Mouse (Mus musculus): ENCODE data around the gene Disc1. TPM values are rescaled to one million over a fixed set of nuclear protein-coding genes. Genes with fewer than 3 reads are reported as not detected.
A peak's percentile ranks its signal among the peaks of the same experiment; 100 is the strongest.

The Disc1 gene
- polyA plus RNA-seq, 1 experiment from 2014 or later: 1.2 TPM

DNA sequence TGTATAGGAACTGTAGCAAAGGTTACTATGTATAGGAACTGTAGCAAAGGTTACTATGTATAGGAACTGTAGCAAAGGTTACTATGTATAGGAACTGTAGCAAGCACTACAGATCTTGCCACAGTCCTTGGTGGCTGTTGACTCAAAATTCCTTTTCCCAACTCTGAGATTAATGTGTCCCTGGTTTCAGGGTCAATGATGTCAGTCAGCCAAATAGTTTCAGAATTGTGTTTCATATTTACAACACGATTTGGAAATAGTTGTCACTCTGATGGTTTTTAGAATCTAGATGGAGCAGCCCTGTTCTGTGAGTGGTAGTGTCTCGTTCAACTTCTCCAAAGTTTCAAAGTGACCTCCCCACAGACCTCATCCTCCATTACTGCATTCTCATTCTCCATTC lies 117.5 kb downstream of the Disc1 start:
- ATAC-seq (replicated peaks): no peak
- no peak overlapping the region for H3K9ac ChIP-seq (replicated peaks)
- H3K9me3 ChIP-seq: no peaks in the 10 kb centered on the region

DNA sequence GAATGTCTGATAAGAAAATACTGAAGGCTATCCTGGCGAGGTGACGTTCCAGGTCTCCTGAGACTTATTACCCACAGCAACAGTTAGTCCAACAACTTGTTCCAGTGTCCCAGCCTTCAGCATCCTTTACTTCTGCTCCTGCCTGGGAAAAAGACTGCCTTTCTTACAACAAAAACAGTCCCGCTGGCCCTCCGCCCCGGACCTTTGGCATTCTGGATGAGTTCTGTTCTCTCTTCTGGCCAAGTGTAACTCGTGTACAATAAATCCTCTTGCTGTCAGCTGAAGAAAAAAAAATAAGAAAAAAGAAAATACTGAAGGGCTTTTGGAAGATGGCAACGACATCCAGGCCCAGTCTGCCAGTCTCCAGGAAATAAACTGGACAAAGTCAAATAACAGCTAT lies 120.2 kb downstream of the Disc1 start:
- Histone ChIP-seq H3K9ac (replicated peaks) (no peak overlapping the region), H3K36me3 (no peaks in the 10 kb centered on the region), H3K27ac (replicated peaks) (no peak overlapping the region), H3K4me1 (peaks cover 7% of the 10 kb centered on the region; the same call in 1 of the 2 replicates), H3K4me2 (replicated peaks) (no peak overlapping the region), H3K9me3 (no peaks in the 10 kb centered on the region), H3K27me3 (no peaks in the 10 kb centered on the region), H3K4me3 (no peak overlapping the region)
- WGBS: 83% methylated on average over 7 of the region's 7 CpGs
- ATAC-seq (replicated peaks): no peak

More for the DNA sequence above, 117.5 kb downstream of the Disc1 start:
- no peak overlapping the region for H3K4me3 ChIP-seq
- no peaks in the 10 kb centered on the region for H3K36me3 ChIP-seq
- H3K4me2 ChIP-seq (replicated peaks): no peak overlapping the region
- whole genome bisulfite sequencing: 87% methylated on average over 2 of the region's 2 CpGs
- peaks cover 14% of the 10 kb centered on the region; the same call in 1 of the 2 replicates for H3K4me1 ChIP-seq
- no peaks in the 10 kb centered on the region for H3K27me3 ChIP-seq
- H3K27ac ChIP-seq (replicated peaks): no peak overlapping the region

DNA sequence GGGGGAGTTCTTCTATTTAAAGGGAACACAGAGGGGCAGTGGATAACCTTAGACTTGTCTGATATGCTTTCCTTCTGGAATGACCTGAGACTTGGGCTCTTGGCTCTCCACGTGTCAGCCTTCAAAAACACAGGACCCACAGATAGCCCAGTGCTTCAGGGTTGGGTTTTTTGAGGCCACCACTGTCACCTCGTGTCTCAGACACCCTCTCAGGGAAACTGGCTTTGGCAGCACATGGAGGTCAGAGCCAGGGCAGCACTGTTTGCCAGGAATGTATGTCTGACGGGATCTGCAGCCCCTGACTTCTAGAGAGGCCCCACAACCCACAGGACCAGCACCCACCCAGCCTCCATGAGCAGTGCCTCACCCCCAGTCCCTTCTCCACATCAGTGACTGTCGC lies 120.9 kb downstream of the Disc1 start:
- no peak for ATAC-seq (replicated peaks)
- WGBS: 76% methylated on average over 4 of the region's 4 CpGs
- no peak overlapping the region for H3K27ac ChIP-seq (replicated peaks)
- H3K4me2 ChIP-seq (replicated peaks): no peak overlapping the region
- H3K4me1 ChIP-seq: peaks cover 4% of the 10 kb centered on the region; the same call in 1 of the 2 replicates
- H3K9ac ChIP-seq (replicated peaks): no peak overlapping the region
- no peaks in the 10 kb centered on the region for H3K27me3 ChIP-seq
- H3K4me3 ChIP-seq: no peak overlapping the region
- H3K9me3 ChIP-seq: no peaks in the 10 kb centered on the region
- no peaks in the 10 kb centered on the region for H3K36me3 ChIP-seq

- WGBS: 87% methylated on average over 4 of the region's 4 CpGs
- H3K27me3 ChIP-seq: no peaks in the 10 kb centered on the region
- no peaks in the 10 kb centered on the region for H3K9me3 ChIP-seq
- no peak overlapping the region for H3K4me3 ChIP-seq
- H3K36me3 ChIP-seq: no peaks in the 10 kb centered on the region
- no peaks in the 10 kb centered on the region for H3K4me1 ChIP-seq
- no peak overlapping the region for H3K4me2 ChIP-seq (replicated peaks)
- H3K27ac ChIP-seq (replicated peaks): no peak overlapping the region
- ATAC-seq (replicated peaks): no peak
- H3K9ac ChIP-seq (replicated peaks): no peak overlapping the region
Observed at GRCm38 (mm10) chr8:125175661-125176060, 121.7 kb downstream of the Disc1 start.

DNA sequence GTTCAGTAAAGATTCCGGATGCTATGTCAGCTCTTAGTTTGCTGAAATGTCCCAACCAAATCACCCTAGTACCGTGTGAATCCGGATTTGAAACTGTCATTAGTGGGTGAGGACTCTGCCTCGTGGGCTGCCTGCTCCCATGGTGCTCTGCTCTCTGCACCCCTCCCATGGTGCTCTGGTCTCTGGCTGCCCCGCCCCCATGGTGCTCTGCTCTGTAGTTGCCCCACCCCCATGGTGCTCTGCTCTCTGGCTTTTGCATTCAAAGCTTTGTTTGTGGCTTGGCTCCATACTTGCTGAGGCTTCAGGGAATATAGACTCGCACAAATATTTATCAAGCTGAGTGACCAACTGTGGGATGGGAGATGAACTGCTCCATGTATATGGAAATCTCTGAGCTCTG lies 123.1 kb downstream of the Disc1 start:
- Histone ChIP-seq H3K27me3 (no peaks in the 10 kb centered on the region), H3K9me3 (no peaks in the 10 kb centered on the region)
- no peak for ATAC-seq (replicated peaks)

GRCm38 (mm10) chr8:125177958-125178357 lies 124.0 kb downstream of the Disc1 start:
- H3K4me2 ChIP-seq (replicated peaks): no peak overlapping the region
- no peak for ATAC-seq (replicated peaks)
- no peaks in the 10 kb centered on the region for H3K27me3 ChIP-seq
- H3K4me3 ChIP-seq: no peak overlapping the region
- no peak overlapping the region for H3K9ac ChIP-seq (replicated peaks)
- H3K36me3 ChIP-seq: no peaks in the 10 kb centered on the region
- H3K27ac ChIP-seq (replicated peaks): no peak overlapping the region
- H3K4me1 ChIP-seq: no peaks in the 10 kb centered on the region
- H3K9me3 ChIP-seq: no peaks in the 10 kb centered on the region
- 79% methylated on average over 8 of the region's 8 CpGs for WGBS

More for the DNA sequence above, 123.1 kb downstream of the Disc1 start:
- Histone ChIP-seq H3K4me2 (replicated peaks) (no peak overlapping the region), H3K4me3 (no peak overlapping the region), H3K36me3 (no peaks in the 10 kb centered on the region), H3K27ac (replicated peaks) (no peak overlapping the region), H3K4me1 (no peaks in the 10 kb centered on the region), H3K9ac (replicated peaks) (no peak overlapping the region)
- 87% methylated on average over 6 of the region's 6 CpGs for WGBS

- ATAC-seq (replicated peaks): peak; percentile 81
- 0 out of 2 replicates have a peak overlapping the region, but pooled peaks have one; percentile 4 for H3K4me2 ChIP-seq (replicated peaks)
- no peaks in the 10 kb centered on the region for H3K9me3 ChIP-seq
- H3K4me3 ChIP-seq: no peak overlapping the region
- peaks cover 22% of the 10 kb centered on the region for H3K4me1 ChIP-seq
- no peaks in the 10 kb centered on the region for H3K27me3 ChIP-seq
- WGBS: 17% methylated on average over 17 of the region's 17 CpGs
- H3K27ac ChIP-seq (replicated peaks): peak overlapping the region; percentile 51
- H3K9ac ChIP-seq (replicated peaks): no peak overlapping the region
- H3K36me3 ChIP-seq: no peaks in the 10 kb centered on the region
Observed at GRCm38 (mm10) chr8:125183548-125184451, 129.8 kb downstream of the Disc1 start.

GRCm38 (mm10) chr8:125184452-125184817 lies 130.4 kb downstream of the Disc1 start:
- H3K4me3 ChIP-seq: no peak overlapping the region
- peaks cover 22% of the 10 kb centered on the region for H3K4me1 ChIP-seq
- H3K27ac ChIP-seq (replicated peaks): peak overlapping the region; percentile 51
- no peak overlapping the region for H3K9ac ChIP-seq (replicated peaks)
- H3K36me3 ChIP-seq: no peaks in the 10 kb centered on the region
- no peaks in the 10 kb centered on the region for H3K27me3 ChIP-seq
- WGBS: 31% methylated on average over 9 of the region's 9 CpGs
- ATAC-seq (replicated peaks): peak; percentile 58; the same call in 1 of the 2 replicates
- no peaks in the 10 kb centered on the region for H3K9me3 ChIP-seq
- no peak overlapping the region for H3K4me2 ChIP-seq (replicated peaks)

GRCm38 (mm10) chr8:125184881-125185280 lies 130.9 kb downstream of the Disc1 start:
- Histone ChIP-seq H3K27me3 (no peaks in the 10 kb centered on the region), H3K27ac (replicated peaks) (no peak overlapping the region), H3K9ac (replicated peaks) (no peak overlapping the region), H3K9me3 (no peaks in the 10 kb centered on the region), H3K36me3 (no peaks in the 10 kb centered on the region), H3K4me3 (no peak overlapping the region), H3K4me1 (peaks cover 22% of the 10 kb centered on the region), H3K4me2 (replicated peaks) (no peak overlapping the region)
- no peak for ATAC-seq (replicated peaks)
- 73% methylated on average over 1 of the region's 1 CpGs for WGBS

- H3K9me3 ChIP-seq: no peaks in the 10 kb centered on the region
- H3K27ac ChIP-seq (replicated peaks): no peak overlapping the region
- H3K36me3 ChIP-seq: no peaks in the 10 kb centered on the region
- no peak overlapping the region for H3K4me3 ChIP-seq
- WGBS: 33% methylated on average over 10 of the region's 10 CpGs
- H3K4me2 ChIP-seq (replicated peaks): no peak overlapping the region
- peaks cover 22% of the 10 kb centered on the region for H3K4me1 ChIP-seq
- ATAC-seq (replicated peaks): no peak
- H3K27me3 ChIP-seq: no peaks in the 10 kb centered on the region
- no peak overlapping the region for H3K9ac ChIP-seq (replicated peaks)
Observed at GRCm38 (mm10) chr8:125187044-125187443, 133.0 kb downstream of the Disc1 start.

- Histone ChIP-seq H3K36me3 (no peaks in the 10 kb centered on the region), H3K4me2 (replicated peaks) (no peak overlapping the region), H3K9ac (replicated peaks) (no peak overlapping the region), H3K27me3 (no peaks in the 10 kb centered on the region), H3K9me3 (no peaks in the 10 kb centered on the region), H3K4me3 (no peak overlapping the region), H3K27ac (replicated peaks) (no peak overlapping the region), H3K4me1 (no peaks in the 10 kb centered on the region)
- no peak for ATAC-seq (replicated peaks)
- 85% methylated on average over 5 of the region's 5 CpGs for WGBS
Observed at GRCm38 (mm10) chr8:125193701-125194100, 139.7 kb downstream of the Disc1 start.

DNA sequence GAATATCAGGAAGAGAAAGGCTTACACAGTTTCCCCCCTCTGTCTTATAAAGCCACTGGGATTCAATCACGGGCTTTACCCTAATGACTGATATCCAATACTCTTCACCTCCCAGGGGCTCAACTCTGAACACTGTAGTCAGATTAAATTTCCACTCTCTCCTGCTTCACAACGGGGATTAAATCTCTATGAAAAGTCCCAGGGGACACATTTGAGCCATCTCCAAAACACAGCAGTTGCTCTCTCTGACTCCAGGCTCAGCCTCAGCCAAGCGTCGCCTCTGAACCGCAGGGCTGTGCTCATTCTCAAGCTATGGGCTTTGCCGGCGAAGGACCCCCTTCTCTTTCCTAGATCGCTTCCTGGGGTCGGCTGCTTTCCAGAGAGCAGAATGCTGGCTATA lies 141.1 kb downstream of the Disc1 start:
- 69% methylated on average over 9 of the region's 9 CpGs for WGBS

More for the DNA sequence above, 141.1 kb downstream of the Disc1 start:
- H3K4me1 ChIP-seq: 0 out of 2 replicates have a peak, but pooled peaks cover under 1% of the 10 kb centered on the region
- no peaks in the 10 kb centered on the region for H3K27me3 ChIP-seq
- no peak overlapping the region for H3K27ac ChIP-seq (replicated peaks)
- no peak overlapping the region for H3K4me2 ChIP-seq (replicated peaks)
- no peak overlapping the region for H3K9ac ChIP-seq (replicated peaks)
- no peaks in the 10 kb centered on the region for H3K9me3 ChIP-seq
- ATAC-seq (replicated peaks): no peak
- H3K4me3 ChIP-seq: no peak overlapping the region
- no peaks in the 10 kb centered on the region for H3K36me3 ChIP-seq
